Mouse (Mus musculus) heart, embryonic 15.5 days (tissue): Measurements from ENCODE around the gene Cst12. TPM values are rescaled to one million over a fixed set of nuclear protein-coding genes. Genes with fewer than 3 reads are reported as not detected.

Experiments
- ATAC-seq: fragments of 200-750 bp; cut with Nextera tagmentation; replicated peaks from 2 replicates; pipeline ENCODE4 v1.8.0; 2017; ENCODE audit warnings: low read depth, moderate TSS enrichment; ENCODE audit not compliant: insufficient number of reproducible peaks, insufficient read depth, low FRiP score
- H3K27ac ChIP-seq: fragments of 300-500 bp; sonication (generic); 2 replicates; pipeline ENCODE4 v1.5.1; 2015; ENCODE audit warnings: mild to moderate bottlenecking, inconsistent platforms
- H3K27me3 ChIP-seq: fragments of 300-500 bp; sonication (generic); 2 replicates; pipeline ENCODE4 v1.6.1; 2015; ENCODE audit warnings: inconsistent platforms
- H3K36me3 ChIP-seq: fragments of 300-500 bp; sonication (generic); 2 replicates; pipeline ENCODE4 v1.6.1; 2015; ENCODE audit warnings: mild to moderate bottlenecking, inconsistent platforms
- H3K4me1 ChIP-seq: fragments of 300-500 bp; sonication (generic); replicated peaks from 2 replicates; pipeline ENCODE4 v1.6.1; 2015; ENCODE audit warnings: inconsistent platforms
- H3K4me2 ChIP-seq: fragments of 300-500 bp; sonication (generic); 2 replicates; pipeline ENCODE4 v1.6.1; 2015; ENCODE audit warnings: inconsistent platforms, mild to moderate bottlenecking, moderate library complexity
- H3K4me3 ChIP-seq: fragments of 300-500 bp; sonication (generic); 2 replicates; pipeline ENCODE4 v1.5.1; 2015; ENCODE audit warnings: mild to moderate bottlenecking, inconsistent platforms
- H3K9ac ChIP-seq: fragments of 300-500 bp; sonication (generic); 2 replicates; pipeline ENCODE4 v1.6.1; 2015; ENCODE audit warnings: mild to moderate bottlenecking, inconsistent platforms
- H3K9me3 ChIP-seq: fragments of 300-500 bp; sonication (generic); replicated peaks from 2 replicates; pipeline ENCODE4 v1.6.1; 2016; ENCODE audit warnings: inconsistent platforms
- WGBS: fragments of 180-500 bp; shearing (Covaris S2); methylation state at CpG from one replicate; pipeline ENCODE4 v1.1.7; 2015; ENCODE audit warnings: mixed read lengths; 5-methylcytosine and 5-hydroxymethylcytosine counted together
- polyA plus RNA-seq: library from polyadenylated mRNA; unstranded; fragments of >200 nt; fragmentation: Nextera tagmentation; extraction: Ambion mirVana; gene quantifications from 2 replicates; pipeline ENCODE4 v1.2.1, GENCODE M21; 2015

Cst12 gene
- polyA plus RNA-seq, 1 experiment from 2014 or later, result not detected

DNA sequence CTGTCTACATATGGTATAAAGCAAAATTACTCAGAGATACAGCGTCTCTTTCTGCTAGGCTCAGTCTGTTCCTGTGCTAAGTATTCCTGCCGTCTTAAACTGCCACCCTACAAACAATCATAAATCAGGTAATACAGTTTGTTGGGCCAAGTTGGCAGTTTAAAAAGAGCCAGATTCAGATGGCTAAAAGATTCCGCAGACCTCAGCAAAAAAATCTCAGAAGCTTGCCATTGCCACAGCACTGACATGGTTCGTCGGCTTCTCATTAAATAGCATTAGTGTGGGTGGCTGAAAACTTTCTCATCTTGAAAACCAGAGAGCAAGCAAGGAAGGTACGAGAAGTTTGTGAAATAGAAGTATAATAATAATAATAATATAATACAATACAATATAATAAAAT is 17.5 kb downstream of the Cst12 start:
- WGBS, result 73% methylated on average over 6 of the region's 6 CpGs
- no peak overlapping the region for H3K9ac ChIP-seq
- peaks cover 1% of the 10 kb centered on the region; the same call in 1 of the 2 replicates for H3K4me1 ChIP-seq

DNA sequence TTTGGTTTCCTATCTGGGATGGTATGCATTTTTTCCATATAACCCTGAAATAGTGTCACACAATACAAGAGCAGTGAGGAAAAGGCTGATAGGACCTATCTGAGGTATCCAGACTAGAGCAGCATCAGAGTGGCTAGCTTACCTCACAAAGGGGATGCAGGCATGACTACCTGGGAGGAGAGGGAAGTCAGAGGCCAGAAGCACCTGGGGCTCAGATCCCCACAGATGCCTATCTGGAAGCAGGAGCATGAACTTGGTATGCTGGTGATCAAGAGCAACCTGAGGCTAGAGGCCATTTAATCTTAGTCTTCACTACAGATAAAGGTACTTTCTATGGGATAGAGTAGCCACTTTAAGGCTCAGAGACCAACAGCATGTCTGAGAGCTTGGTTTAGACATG is 30.7 kb downstream of the Cst12 start, which contains the start of gene Cst13:
Gene Cst13, plus strand, starts transcription at position 173 of the 400 bp plus-strand sequence.
- Histone ChIP-seq H3K27me3 (no peaks in the 10 kb centered on the region), H3K4me3 (no peak within 1 kb of the TSS), H3K27ac (no peak within 1 kb of the TSS), H3K9me3 (no peaks in the 10 kb centered on the region), H3K4me1 (no peaks in the 10 kb centered on the region), H3K4me2 (no peak within 1 kb of the TSS), H3K36me3 (no peaks in the 10 kb centered on the region), H3K9ac (no peak within 1 kb of the TSS)
- ATAC-seq, result no peak

More for the DNA sequence above, 17.5 kb downstream of the Cst12 start:
- H3K27ac ChIP-seq, result no peak overlapping the region
- no peak overlapping the region for H3K4me3 ChIP-seq
- H3K36me3 ChIP-seq, result no peaks in the 10 kb centered on the region
- no peaks in the 10 kb centered on the region for H3K9me3 ChIP-seq
- no peak overlapping the region for H3K4me2 ChIP-seq
- H3K27me3 ChIP-seq, result no peaks in the 10 kb centered on the region
- no peak for ATAC-seq

DNA sequence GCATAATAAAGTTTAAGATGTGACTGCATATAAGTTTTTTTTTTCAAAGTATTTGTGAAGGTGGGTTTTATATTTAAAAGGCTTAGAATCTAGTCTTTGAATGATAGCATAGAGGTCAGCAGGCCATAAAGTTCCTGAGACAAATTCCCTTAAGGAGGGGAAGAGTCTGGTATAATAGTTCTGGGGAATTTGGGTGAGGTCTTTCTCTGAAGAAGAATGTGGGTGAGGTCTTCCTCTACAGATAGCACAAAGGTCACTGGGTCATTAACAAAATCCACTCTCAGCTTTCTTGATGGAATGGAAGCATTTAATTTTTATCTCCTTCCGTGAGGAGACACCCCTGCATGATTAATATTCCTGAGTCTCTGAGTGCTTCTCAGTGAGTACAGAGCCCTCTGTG is 36.8 kb downstream of the Cst12 start:
- Histone ChIP-seq H3K4me3 (no peak overlapping the region), H3K27ac (no peak overlapping the region), H3K36me3 (no peaks in the 10 kb centered on the region), H3K9ac (no peak overlapping the region), H3K9me3 (no peaks in the 10 kb centered on the region), H3K27me3 (no peaks in the 10 kb centered on the region), H3K4me1 (no peaks in the 10 kb centered on the region), H3K4me2 (no peak overlapping the region)
- ATAC-seq, result no peak
- WGBS, result 46% methylated on average over 1 of the region's 1 CpGs

DNA sequence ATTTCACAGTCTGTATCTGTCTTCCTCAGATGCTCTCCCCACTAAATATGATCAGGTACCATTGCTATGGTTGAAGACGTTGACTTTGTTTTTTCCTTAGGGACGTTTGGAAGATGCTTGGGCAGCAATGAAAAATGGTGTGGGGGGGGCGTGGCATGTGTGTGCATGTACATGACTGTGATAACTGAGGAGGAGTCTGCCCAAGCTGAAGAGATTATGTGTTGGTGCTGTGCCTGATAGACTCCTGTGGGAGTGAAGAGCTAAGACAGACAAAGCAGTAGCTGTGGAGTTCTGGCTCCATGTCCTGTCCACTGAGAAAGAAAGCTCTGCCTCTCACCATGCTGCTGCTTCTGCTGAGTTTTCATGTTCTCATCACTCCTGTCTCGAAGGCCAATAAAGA is 45.8 kb downstream of the Cst12 start, which contains the start of gene Cst9:
Gene Cst9, plus strand, starts transcription at position 236 of the 400 bp plus-strand sequence.
- 57% methylated on average over 4 of the region's 4 CpGs for WGBS
- H3K4me1 ChIP-seq, result no peaks in the 10 kb centered on the region
- H3K27me3 ChIP-seq, result no peaks in the 10 kb centered on the region
- no peak for ATAC-seq
- H3K4me3 ChIP-seq, result no peak within 1 kb of the TSS
- no peaks in the 10 kb centered on the region for H3K36me3 ChIP-seq
- H3K9ac ChIP-seq, result no peak within 1 kb of the TSS
- H3K4me2 ChIP-seq, result no peak within 1 kb of the TSS
- H3K9me3 ChIP-seq, result no peaks in the 10 kb centered on the region
- H3K27ac ChIP-seq, result no peak within 1 kb of the TSS

DNA sequence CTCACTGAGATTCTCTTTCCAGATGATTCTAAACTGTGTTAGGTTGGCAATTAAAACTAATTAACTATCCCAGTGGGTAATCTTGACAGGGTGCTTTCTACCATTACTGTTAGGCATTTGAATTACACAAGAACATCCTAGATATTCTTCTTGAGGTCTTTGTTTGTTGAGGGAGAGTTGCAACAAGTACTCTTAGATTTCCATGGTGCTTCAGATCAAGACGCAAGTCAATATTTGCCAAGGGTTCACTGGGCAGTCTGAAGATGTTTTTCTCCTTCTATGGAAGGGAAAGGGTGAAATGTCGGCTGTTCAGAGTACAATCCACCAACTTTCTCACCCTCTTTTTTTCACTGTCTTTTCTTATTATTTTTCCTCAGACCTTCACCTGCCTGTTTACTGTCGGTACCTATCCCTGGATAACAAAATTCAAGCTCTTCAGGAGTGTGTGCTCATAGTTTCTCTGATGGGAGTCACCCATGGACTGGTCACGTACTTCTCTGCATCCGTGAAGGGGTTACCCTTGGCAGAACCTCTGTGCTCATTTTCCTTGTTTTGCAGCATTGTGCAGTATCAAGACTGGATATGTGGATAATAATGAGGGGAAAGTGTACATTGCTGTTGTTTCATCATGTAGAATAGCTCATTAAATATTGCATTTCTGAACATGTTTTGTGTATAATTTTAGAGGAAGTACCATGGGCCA is 49.1 kb downstream of the Cst12 start:
- Histone ChIP-seq H3K4me2 (no peak overlapping the region), H3K27me3 (no peaks in the 10 kb centered on the region), H3K36me3 (no peaks in the 10 kb centered on the region), H3K4me1 (no peaks in the 10 kb centered on the region), H3K9ac (no peak overlapping the region), H3K9me3 (no peaks in the 10 kb centered on the region), H3K4me3 (no peak overlapping the region), H3K27ac (no peak overlapping the region)
- ATAC-seq, result no peak
- WGBS, result 73% methylated on average over 5 of the region's 5 CpGs

DNA sequence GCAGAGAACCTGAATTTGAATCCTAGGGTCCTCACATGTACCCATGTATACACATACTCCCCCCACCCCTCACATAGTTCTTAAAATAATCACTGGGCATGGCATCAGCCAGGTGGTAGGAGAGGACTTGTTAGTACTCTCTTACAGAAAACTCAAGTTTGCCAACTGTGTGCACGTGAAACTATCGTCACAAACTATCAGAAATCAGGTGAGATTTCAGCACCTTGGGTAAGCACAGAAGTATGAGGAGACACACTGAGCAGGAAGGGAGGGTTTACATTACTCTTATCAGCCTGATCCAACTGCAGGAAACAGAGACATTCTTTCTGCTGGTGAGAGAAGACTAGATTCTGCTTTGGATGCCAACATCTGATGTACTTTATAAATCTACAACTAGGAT is 50.1 kb downstream of the Cst12 start:
- ATAC-seq, result no peak
- no peak overlapping the region for H3K4me3 ChIP-seq
- H3K4me2 ChIP-seq, result no peak overlapping the region
- no peaks in the 10 kb centered on the region for H3K4me1 ChIP-seq
- WGBS, result 31% methylated on average over 2 of the region's 2 CpGs
- no peaks in the 10 kb centered on the region for H3K9me3 ChIP-seq
- H3K27me3 ChIP-seq, result no peaks in the 10 kb centered on the region
- H3K36me3 ChIP-seq, result no peaks in the 10 kb centered on the region
- H3K27ac ChIP-seq, result no peak overlapping the region
- H3K9ac ChIP-seq, result no peak overlapping the region

Other genes with a start within 250 kb of the Cst12 start
- 41.0 and 50.5 TPM in 2 replicates for gene Nxt1, start 116.8 kb upstream of the Cst12 start, polyA plus RNA-seq
- gene Gzf1, start 108.3 kb upstream of the Cst12 start, polyA plus RNA-seq, result 14.3 and 15.1 TPM in 2 replicates
- 2.5 and 3.3 TPM in 2 replicates for gene Napb, start 56.9 kb upstream of the Cst12 start, polyA plus RNA-seq
- not detected in 2 replicates for gene Cstl1, start 39.0 kb upstream of the Cst12 start, polyA plus RNA-seq
- gene Cst11, start 17.9 kb upstream of the Cst12 start, polyA plus RNA-seq, result not detected in 2 replicates
- gene 8030411F24Rik, start 7.4 kb upstream of the Cst12 start, polyA plus RNA-seq, result not detected in 2 replicates
- gene Cst8, start 9.4 kb downstream of the Cst12 start, polyA plus RNA-seq, result not detected in 2 replicates
- not detected in 2 replicates for gene Cst13, start 30.7 kb downstream of the Cst12 start, polyA plus RNA-seq
- gene Cst9, start 45.8 kb downstream of the Cst12 start, polyA plus RNA-seq, result 2.9 and 5.3 TPM in 2 replicates
- 0.49 and 0.53 TPM in 2 replicates for gene 9230104L09Rik, start 75.7 kb downstream of the Cst12 start, polyA plus RNA-seq
- gene Cst3, start 86.3 kb downstream of the Cst12 start, polyA plus RNA-seq, result 654 and 710 TPM in 2 replicates
- not detected in 2 replicates for gene Gm1330, start 213.9 kb downstream of the Cst12 start, polyA plus RNA-seq
- gene Gm10750, start 227.9 kb downstream of the Cst12 start, polyA plus RNA-seq, result not detected in 2 replicates